Comparison of ENCODE assay signal across 8 mouse cellular contexts in the genomic region with DNA sequence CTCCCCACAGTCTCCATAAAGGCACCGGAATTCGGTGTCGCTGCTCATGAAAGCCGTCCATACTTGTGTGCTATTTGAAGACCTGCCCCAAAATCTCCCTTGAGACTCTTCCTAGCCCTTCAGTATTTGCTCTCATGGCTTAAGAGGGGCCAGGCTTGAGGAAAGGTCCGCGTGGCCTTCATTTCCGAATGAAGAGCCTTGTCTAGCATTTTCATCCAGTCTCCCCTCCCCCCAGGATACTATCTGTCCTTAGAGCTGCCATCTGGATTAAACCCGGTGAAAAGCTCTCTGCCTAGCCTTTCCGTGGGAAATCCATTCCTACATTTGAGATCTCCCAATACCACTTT. TPM values are rescaled to one million over a fixed set of nuclear protein-coding genes. Genes with fewer than 3 reads are reported as not detected.
DNase-seq lines count a peak whose midpoint lies in the region; ATAC-seq and TF ChIP-seq lines count a peak whose summit lies in the region.

No protein-coding gene starts in this region.

- H3K4me2 ChIP-seq in forebrain, embryonic 16.5 days (ENCODE audit: low read length): peak overlapping the region; percentile 67
- peak overlapping the region; percentile 69 for H3K4me2 ChIP-seq in limb, embryonic 13.5 days (replicated peaks)
- peak overlapping the region; percentile 65 for H3K4me2 ChIP-seq in neural tube, embryonic 13.5 days

- TF ChIP-seq POLR2A in bone marrow macrophage, adult 2 months (IDR thresholded peaks at IDR 0.05; ENCODE audit: borderline replicate concordance, low read depth, low read length): no peak

- 21% methylated on average over 9 of the region's 9 CpGs for WGBS in forebrain, embryonic 16.5 days
- WGBS in limb, embryonic 13.5 days: 21% methylated on average over 9 of the region's 9 CpGs
- WGBS in neural tube, embryonic 13.5 days: 15% methylated on average over 9 of the region's 9 CpGs

- peak overlapping the region; percentile 88 for H3K4me3 ChIP-seq in bone marrow macrophage, adult 2 months (ENCODE audit: insufficient read depth, low read length)
- peak overlapping the region; percentile 69 for H3K4me3 ChIP-seq in forebrain, embryonic 16.5 days (replicated peaks; ENCODE audit: low read length)
- peak overlapping the region; percentile 60 for H3K4me3 ChIP-seq in limb, embryonic 13.5 days
- peak overlapping the region; percentile 65 for H3K4me3 ChIP-seq in neural tube, embryonic 13.5 days

- peak; percentile 9 for DNase-seq in layer of hippocampus, adult 9-11 months
- DNase-seq in layer of hippocampus, adult 8-10 months (ENCODE audit: low spot score in 2 of 2): no peak
- no peak for DNase-seq in ovary, postnatal 36 days (ENCODE audit: low spot score)

- H3K9ac ChIP-seq in forebrain, embryonic 16.5 days (replicated peaks; ENCODE audit: low read depth, low read length): peak overlapping the region; percentile 68
- peak overlapping the region; percentile 72 for H3K9ac ChIP-seq in limb, embryonic 13.5 days
- H3K9ac ChIP-seq in neural tube, embryonic 13.5 days: peak overlapping the region; percentile 87

- peaks cover 9% of the 10 kb centered on the region for H3K4me1 ChIP-seq in bone marrow macrophage, adult 2 months (ENCODE audit: control insufficient read depth, insufficient read depth, low read length)
- peaks cover 27% of the 10 kb centered on the region for H3K4me1 ChIP-seq in forebrain, embryonic 16.5 days (replicated peaks; ENCODE audit: control insufficient read depth, insufficient read depth, low read length)
- peaks cover 11% of the 10 kb centered on the region for H3K4me1 ChIP-seq in limb, embryonic 13.5 days
- peaks cover 41% of the 10 kb centered on the region for H3K4me1 ChIP-seq in neural tube, embryonic 13.5 days (replicated peaks)

- no peaks in the 10 kb centered on the region for H3K27me3 ChIP-seq in forebrain, embryonic 16.5 days (replicated peaks; ENCODE audit: control insufficient read depth, insufficient read depth, low read length)
- H3K27me3 ChIP-seq in limb, embryonic 13.5 days: no peaks in the 10 kb centered on the region
- no peaks in the 10 kb centered on the region for H3K27me3 ChIP-seq in neural tube, embryonic 13.5 days

- H3K36me3 ChIP-seq in forebrain, embryonic 16.5 days (ENCODE audit: control insufficient read depth, insufficient read depth): no peaks in the 10 kb centered on the region
- peaks cover 11% of the 10 kb centered on the region for H3K36me3 ChIP-seq in limb, embryonic 13.5 days
- peaks cover 21% of the 10 kb centered on the region for H3K36me3 ChIP-seq in neural tube, embryonic 13.5 days

- no peak for TF ChIP-seq CTCF in bone marrow macrophage, adult 2 months (IDR thresholded peaks at IDR 0.05; ENCODE audit: low read depth, low read length)

- ATAC-seq in forebrain, embryonic 16.5 days: no peak; the same call in 1 of the 2 replicates
- no peak for ATAC-seq in limb, embryonic 13.5 days (ENCODE audit: low FRiP score, low read depth)
- peak; percentile 11 for ATAC-seq in neural tube, embryonic 13.5 days (ENCODE audit: low read depth)
- no peak for ATAC-seq in granulocyte monocyte progenitor cell, adult 5-6 weeks (replicated peaks; ENCODE audit: poor library complexity, severe bottlenecking)

- no peaks in the 10 kb centered on the region for H3K9me3 ChIP-seq in forebrain, embryonic 16.5 days (ENCODE audit: control insufficient read depth, low read length)
- no peaks in the 10 kb centered on the region for H3K9me3 ChIP-seq in limb, embryonic 13.5 days
- H3K9me3 ChIP-seq in neural tube, embryonic 13.5 days: no peaks in the 10 kb centered on the region

- no peak overlapping the region; the same call in 1 of the 2 replicates for H3K27ac ChIP-seq in bone marrow macrophage, adult 2 months (ENCODE audit: insufficient read depth, low read depth, low read length)
- H3K27ac ChIP-seq in forebrain, embryonic 16.5 days (ENCODE audit: low read length): peak overlapping the region; percentile 77
- peak overlapping the region; percentile 61; the same call in 1 of the 2 replicates for H3K27ac ChIP-seq in limb, embryonic 13.5 days
- peak overlapping the region; percentile 93 for H3K27ac ChIP-seq in neural tube, embryonic 13.5 days (replicated peaks)

RNA-seq across cellular contexts. Expression of a gene that starts 5.3 kb away (rescaled TPM):
- 100 to 1,000 TPM; 362 to 415 (median 372) TPM for total RNA-seq in layer of hippocampus, adult 8-10 months (2022)
- 160 and 168 TPM in 2 replicates for polyA plus RNA-seq in bone marrow macrophage, adult 2 months (2012; ENCODE audit: insufficient read depth, insufficient read length, missing spikeins)
- polyA plus RNA-seq in forebrain, embryonic 16.5 days (2015; fragmentation: Nextera tagmentation; extraction: Ambion mirVana): 436 and 446 TPM in 2 replicates
- 206 and 220 TPM in 2 replicates for polyA plus RNA-seq in limb, embryonic 13.5 days (2015; fragmentation: Nextera tagmentation; extraction: Ambion mirVana)
- 390 TPM in 2 replicates for polyA plus RNA-seq in neural tube, embryonic 13.5 days (2015; fragmentation: Nextera tagmentation; extraction: Ambion mirVana)
- 273 and 299 TPM in 2 replicates for total RNA-seq in granulocyte monocyte progenitor cell, adult 5-6 weeks (2014; fragmentation: Nextera tagmentation)
- 188 and 223 TPM in 2 replicates for total RNA-seq in granulocyte monocyte progenitor cell, adult 5-6 weeks (2017)

RNA-seq across cellular contexts. Expression of a gene that starts 24.3 kb away (rescaled TPM):
- 100 to 1,000 TPM; 185 to 215 (median 189) TPM for total RNA-seq in layer of hippocampus, adult 8-10 months (2022)
- polyA plus RNA-seq in bone marrow macrophage, adult 2 months (2012; ENCODE audit: insufficient read depth, insufficient read length, missing spikeins): 56.1 and 57.6 TPM in 2 replicates
- polyA plus RNA-seq in forebrain, embryonic 16.5 days (2015; fragmentation: Nextera tagmentation; extraction: Ambion mirVana): 132 and 137 TPM in 2 replicates
- polyA plus RNA-seq in limb, embryonic 13.5 days (2015; fragmentation: Nextera tagmentation; extraction: Ambion mirVana): 111 and 116 TPM in 2 replicates
- 145 and 146 TPM in 2 replicates for polyA plus RNA-seq in neural tube, embryonic 13.5 days (2015; fragmentation: Nextera tagmentation; extraction: Ambion mirVana)
- 56.4 and 74.9 TPM in 2 replicates for total RNA-seq in granulocyte monocyte progenitor cell, adult 5-6 weeks (2014; fragmentation: Nextera tagmentation)
- total RNA-seq in granulocyte monocyte progenitor cell, adult 5-6 weeks (2017): 18.8 and 27.8 TPM in 2 replicates

RNA-seq across cellular contexts. Expression of a gene that starts 40.3 kb away (rescaled TPM):
- total RNA-seq in layer of hippocampus, adult 8-10 months (2022): 100 to 1,000 TPM; 111 to 139 (median 126) TPM
- polyA plus RNA-seq in bone marrow macrophage, adult 2 months (2012; ENCODE audit: insufficient read depth, insufficient read length, missing spikeins): 2.5 TPM in 2 replicates
- polyA plus RNA-seq in forebrain, embryonic 16.5 days (2015; fragmentation: Nextera tagmentation; extraction: Ambion mirVana): 89.7 and 98.0 TPM in 2 replicates
- 56.9 and 60.7 TPM in 2 replicates for polyA plus RNA-seq in limb, embryonic 13.5 days (2015; fragmentation: Nextera tagmentation; extraction: Ambion mirVana)
- polyA plus RNA-seq in neural tube, embryonic 13.5 days (2015; fragmentation: Nextera tagmentation; extraction: Ambion mirVana): 91.5 and 94.7 TPM in 2 replicates
- 32.9 and 42.7 TPM in 2 replicates for total RNA-seq in granulocyte monocyte progenitor cell, adult 5-6 weeks (2014; fragmentation: Nextera tagmentation)
- 36.3 and 41.6 TPM in 2 replicates for total RNA-seq in granulocyte monocyte progenitor cell, adult 5-6 weeks (2017)

RNA-seq across cellular contexts. Expression of a gene that starts 46.0 kb away (rescaled TPM):
- total RNA-seq in layer of hippocampus, adult 8-10 months (2022): 100 to 1,000 TPM; 133 to 165 (median 154) TPM
- polyA plus RNA-seq in bone marrow macrophage, adult 2 months (2012; ENCODE audit: insufficient read depth, insufficient read length, missing spikeins): 138 TPM in 2 replicates
- 171 and 176 TPM in 2 replicates for polyA plus RNA-seq in forebrain, embryonic 16.5 days (2015; fragmentation: Nextera tagmentation; extraction: Ambion mirVana)
- polyA plus RNA-seq in limb, embryonic 13.5 days (2015; fragmentation: Nextera tagmentation; extraction: Ambion mirVana): 207 and 219 TPM in 2 replicates
- 238 and 249 TPM in 2 replicates for polyA plus RNA-seq in neural tube, embryonic 13.5 days (2015; fragmentation: Nextera tagmentation; extraction: Ambion mirVana)
- total RNA-seq in granulocyte monocyte progenitor cell, adult 5-6 weeks (2014; fragmentation: Nextera tagmentation): 188 and 233 TPM in 2 replicates
- 97.4 and 116 TPM in 2 replicates for total RNA-seq in granulocyte monocyte progenitor cell, adult 5-6 weeks (2017)

RNA-seq across cellular contexts. Expression of a gene that starts 46.1 kb away (rescaled TPM):
- total RNA-seq in layer of hippocampus, adult 8-10 months (2022): 10 to 100 TPM; 40.4 to 59.9 (median 50.0) TPM
- 14.9 and 17.3 TPM in 2 replicates for polyA plus RNA-seq in bone marrow macrophage, adult 2 months (2012; ENCODE audit: insufficient read depth, insufficient read length, missing spikeins)
- 62.9 and 65.3 TPM in 2 replicates for polyA plus RNA-seq in forebrain, embryonic 16.5 days (2015; fragmentation: Nextera tagmentation; extraction: Ambion mirVana)
- 72.7 and 73.9 TPM in 2 replicates for polyA plus RNA-seq in limb, embryonic 13.5 days (2015; fragmentation: Nextera tagmentation; extraction: Ambion mirVana)
- 58.0 and 61.7 TPM in 2 replicates for polyA plus RNA-seq in neural tube, embryonic 13.5 days (2015; fragmentation: Nextera tagmentation; extraction: Ambion mirVana)
- 50.1 and 52.1 TPM in 2 replicates for total RNA-seq in granulocyte monocyte progenitor cell, adult 5-6 weeks (2014; fragmentation: Nextera tagmentation)
- 70.2 and 83.0 TPM in 2 replicates for total RNA-seq in granulocyte monocyte progenitor cell, adult 5-6 weeks (2017)

Comparison
In these comparisons a context has a peak if more than half of its experiments do, and no peak if none do; other contexts are left out.
1. RNA of a gene that starts 40.3 kb away (polyA plus RNA-seq): 89.7 to 98.0 TPM in forebrain, embryonic 16.5 days, 91.5 to 94.7 TPM in neural tube, embryonic 13.5 days and 56.9 to 60.7 TPM in limb, embryonic 13.5 days; 2.5 TPM in bone marrow macrophage, adult 2 months; every median in the first group is over 10 times any median in the second.
2. Peak in every context shown above with its lines, with median percentiles within 50 percentile points of each other: H3K4me3 ChIP-seq, H3K4me2 ChIP-seq and H3K9ac ChIP-seq.